Mouse (Mus musculus): ENCODE results near the gene Clp1.

- no peak for TF ChIP-seq GATA1 (IDR thresholded peaks at IDR 0.05; ENCODE audit: borderline replicate concordance, low read length)
- no peak for TF ChIP-seq FLI1 (IDR thresholded peaks at IDR 0.05; ENCODE audit: low read length)
Observed at GRCm38 (mm10) chr2:84757026-84757682, 30.0 kb upstream of the Clp1 start.
